Mouse (Mus musculus): Measurements from ENCODE around the gene Tead3. TPM values are rescaled to one million over a fixed set of nuclear protein-coding genes. Genes with fewer than 3 reads are reported as not detected.
"Not testable (repeated sequence)": the region's sequence is repeated elsewhere in the genome, so short reads cannot be mapped to it uniquely, and the experiment has no call there.

The Tead3 gene
- total RNA-seq, 2 experiments from 2014 or later, result 10.0 to 10.1 TPM

DNA sequence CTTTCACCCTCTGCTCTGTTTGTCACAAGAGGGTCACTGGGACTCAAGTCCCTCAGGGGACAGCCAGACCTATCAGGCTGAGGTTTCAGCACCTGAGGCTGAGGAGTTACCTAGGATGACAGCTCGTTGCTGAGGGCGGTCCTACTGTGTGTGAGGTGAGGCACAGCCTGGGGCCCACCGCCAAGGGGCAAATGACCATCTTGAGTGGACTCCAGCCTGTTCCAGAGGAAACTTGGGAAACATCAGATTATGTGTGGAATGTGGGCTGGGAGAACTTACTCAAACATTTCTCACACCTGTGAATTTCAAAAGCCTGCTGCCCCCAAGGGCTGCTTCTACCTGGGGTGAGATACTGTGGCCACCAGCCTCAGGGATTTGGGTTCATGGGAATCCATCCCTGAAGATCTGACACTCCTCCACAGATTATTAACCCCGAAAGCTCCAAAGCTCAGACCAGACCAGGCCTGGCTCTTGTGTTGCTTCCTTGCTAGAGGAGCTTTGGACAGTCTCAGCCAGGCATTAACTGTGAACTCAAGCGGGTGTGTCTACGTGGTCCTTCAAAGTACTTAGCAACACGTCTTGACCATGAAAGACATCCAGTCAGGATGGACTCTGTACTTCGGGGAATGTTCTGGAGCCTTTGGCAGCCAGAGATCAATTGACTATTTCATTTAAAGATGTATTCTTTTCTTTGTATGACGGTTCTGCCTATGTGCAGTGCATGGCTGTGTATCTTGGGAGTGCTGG lies 10.1 kb upstream of the Tead3 start:
- DNase-seq, result no peak

- DNase-seq, result not testable (repeated sequence)
Observed at GRCm38 (mm10) chr17:28358576-28359261, 8.1 kb upstream of the Tead3 start.

DNA sequence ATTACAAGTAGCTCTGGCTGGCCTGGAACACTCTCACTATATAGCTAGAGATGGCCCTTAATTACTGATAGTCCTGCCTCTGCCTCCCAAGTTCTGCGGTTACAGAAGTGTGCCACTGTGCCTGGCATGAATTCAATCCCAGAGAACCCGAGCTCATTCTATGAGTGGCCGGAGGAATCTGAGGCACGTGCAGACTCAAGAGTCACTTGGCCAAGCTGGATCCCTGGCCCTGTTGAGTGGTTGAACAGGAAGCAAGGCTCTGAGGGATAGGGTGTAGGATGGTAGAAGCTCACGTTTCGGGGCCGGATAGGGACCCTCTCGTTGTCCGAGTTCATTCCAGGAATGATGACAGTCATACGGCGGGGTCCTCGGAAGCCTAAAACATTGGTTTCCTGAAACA lies 5.3 kb upstream of the Tead3 start:
- DNase-seq, result no peak

- no peak for DNase-seq
Observed at GRCm38 (mm10) chr17:28352018-28352417, 1.4 kb upstream of the Tead3 start.

- no peak for DNase-seq
Observed at GRCm38 (mm10) chr17:28351353-28351890, 805 bp upstream of the Tead3 start.

DNA sequence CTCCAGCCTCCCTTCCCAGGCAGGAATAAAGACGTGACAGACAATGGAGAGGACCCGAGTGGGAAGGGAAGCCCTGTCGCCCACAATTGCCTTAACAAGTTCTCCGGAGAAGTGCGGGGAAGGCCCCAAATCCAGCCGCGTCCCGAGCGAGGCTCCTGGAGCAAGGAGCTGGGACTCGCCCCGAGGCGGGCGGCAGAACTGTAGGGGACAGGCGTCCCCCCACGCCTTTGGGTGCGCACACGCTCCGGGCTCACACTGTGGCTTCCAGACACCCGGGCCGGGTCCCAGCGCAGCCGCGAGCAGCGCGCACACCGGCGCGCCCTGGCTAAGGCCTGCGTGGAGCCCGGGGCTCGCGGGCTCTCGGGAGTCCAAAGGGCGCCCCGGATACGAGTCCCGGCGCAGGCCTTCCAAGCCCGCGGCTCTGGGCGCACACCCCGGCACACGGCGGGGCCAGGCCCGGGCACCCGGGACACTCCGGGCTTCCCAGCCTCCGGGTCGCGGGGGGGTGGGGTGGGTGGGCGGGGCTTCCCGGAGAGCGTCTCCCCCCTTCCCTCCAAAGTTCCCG lies 634 bp downstream of the Tead3 start:
- DNase-seq, result peak; percentile 66 to 73

DNA sequence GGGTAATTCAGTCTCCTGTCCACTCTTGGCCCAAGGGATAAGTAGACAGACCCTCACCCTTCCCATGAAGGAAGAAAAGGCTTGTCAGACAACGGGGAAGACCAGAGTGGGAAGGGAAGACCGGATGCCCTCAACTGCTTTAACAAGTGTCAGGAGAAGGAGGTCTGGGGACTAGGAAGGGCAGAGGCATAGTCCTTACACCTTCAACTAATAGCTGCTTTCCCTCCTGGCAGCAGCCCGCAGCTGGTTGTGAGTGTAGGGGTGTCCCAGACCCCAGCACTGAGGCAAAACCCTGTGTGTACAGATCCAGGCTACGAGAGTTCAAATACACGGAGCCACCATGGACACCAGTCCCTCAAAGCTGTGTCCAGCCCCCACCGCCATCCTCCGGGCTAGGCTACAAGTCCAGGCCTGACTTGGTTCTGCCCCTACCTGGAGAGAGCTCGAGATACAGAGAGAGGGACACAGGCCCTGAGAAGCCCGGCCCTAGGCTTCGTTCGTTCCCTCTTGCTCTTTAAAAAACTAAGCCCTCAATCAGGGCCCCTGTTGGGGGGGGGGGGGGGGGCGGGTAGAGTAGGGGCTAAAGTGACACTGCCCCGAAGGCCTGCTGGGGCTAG lies 1.2 kb downstream of the Tead3 start:
- no peak for DNase-seq

- DNase-seq, result no peak
Observed at GRCm38 (mm10) chr17:28348211-28348610, 2.4 kb downstream of the Tead3 start.

DNA sequence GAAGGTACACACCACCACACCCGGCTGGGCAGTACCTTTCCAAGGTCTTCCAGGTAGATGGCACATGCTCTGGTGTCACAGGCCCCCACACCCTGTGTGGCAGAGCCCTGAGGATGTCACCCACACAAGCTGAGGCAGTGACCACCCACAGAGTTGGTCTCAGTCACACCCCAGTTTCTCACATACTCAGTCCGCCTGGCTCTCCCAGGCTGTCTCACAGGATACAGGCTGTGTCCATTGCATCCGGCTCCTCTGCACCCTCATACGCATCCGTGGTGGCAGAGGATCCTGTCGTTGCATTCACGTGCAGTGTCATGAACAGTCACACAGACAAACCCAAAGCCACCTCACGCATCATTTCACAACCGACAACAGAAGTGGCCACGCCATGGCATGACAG lies 3.3 kb downstream of the Tead3 start:
- no peak for DNase-seq

DNA sequence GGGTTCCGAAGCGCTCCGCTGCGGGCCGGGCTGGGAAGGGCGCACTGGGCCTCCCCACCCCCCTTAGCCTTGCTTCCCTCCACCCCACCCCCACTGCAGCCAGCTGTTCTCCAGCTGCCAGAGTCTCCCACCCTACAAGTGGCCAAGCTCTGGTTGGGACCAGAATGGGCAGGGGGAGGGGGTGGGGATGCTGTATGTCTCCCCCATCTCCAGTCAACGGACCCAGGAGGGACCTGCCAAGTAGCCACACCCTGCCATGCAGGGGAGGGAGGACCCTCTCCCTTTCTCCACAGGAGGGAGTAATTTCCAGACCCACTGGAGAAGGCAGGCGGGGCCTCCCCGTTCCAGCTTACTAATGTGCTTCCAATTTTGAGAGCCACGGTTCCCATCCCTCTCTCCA lies 4.7 kb downstream of the Tead3 start:
- DNase-seq, result no peak

DNA sequence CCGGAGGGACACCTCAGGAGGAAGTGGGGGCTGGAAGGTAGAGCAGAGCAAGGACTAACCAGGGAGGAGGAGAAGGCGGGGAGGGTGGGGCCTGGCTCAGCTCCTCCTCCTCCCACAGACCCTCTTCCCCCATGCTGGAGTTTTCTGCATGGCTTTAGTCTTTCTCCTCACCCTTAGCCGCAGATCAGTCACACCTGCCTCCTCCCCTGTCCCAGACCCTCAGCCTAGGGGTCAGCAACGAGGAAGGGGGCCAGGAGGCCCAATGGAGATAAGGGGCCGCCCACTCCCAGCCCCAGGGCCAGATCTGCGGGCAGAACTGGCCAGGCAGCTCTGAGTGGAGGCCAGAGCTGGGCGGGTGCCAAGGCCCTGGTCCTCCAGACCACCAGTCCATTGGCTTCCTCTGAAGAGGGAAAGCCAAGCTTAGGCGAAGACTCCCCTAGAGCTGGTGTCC lies 5.3 kb downstream of the Tead3 start:
- DNase-seq, result no peak

DNA sequence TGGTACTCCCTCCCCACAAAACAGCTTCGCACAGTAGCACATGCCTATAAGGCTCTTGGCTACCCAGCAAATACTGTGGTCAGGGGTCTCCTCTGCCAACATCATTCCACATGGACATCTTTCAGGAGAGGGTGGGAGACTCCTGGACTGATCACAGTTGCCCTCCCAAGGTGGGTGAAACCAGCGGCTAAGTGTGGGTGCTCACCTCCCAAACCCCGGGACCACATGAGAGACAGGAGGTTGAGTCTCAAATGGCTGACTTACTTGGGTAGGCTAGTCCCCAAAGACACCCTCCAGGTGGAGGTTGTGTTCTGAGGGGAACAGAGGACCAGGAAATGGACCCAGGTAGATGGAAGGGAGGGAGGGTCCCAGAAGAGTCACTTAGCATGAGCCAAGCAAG lies 5.9 kb downstream of the Tead3 start:
- DNase-seq, result no peak

- no peak for DNase-seq
Observed at GRCm38 (mm10) chr17:28344050-28344607, 6.5 kb downstream of the Tead3 start.

DNA sequence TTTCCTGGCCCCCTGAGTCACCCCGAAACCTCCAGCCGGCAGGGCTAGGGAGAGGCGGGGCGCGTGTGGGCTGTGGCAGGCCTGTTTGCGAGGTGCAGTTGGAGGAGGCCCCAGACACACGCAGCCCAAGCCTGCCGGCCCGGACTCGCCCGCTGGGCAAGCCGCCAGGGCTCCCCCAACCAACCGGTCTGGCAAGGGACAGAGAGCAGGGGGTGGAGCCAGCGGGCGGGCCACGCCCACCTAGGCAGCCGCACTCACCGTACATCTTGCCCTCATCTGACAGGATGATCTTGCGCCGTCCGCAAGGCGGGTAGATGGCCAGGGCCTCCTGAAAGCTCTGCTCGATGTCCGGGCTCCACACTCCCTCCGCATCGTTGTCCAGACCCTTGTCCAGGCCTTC lies 9.5 kb downstream of the Tead3 start:
- DNase-seq, result peak; percentile 78 to 87

DNA sequence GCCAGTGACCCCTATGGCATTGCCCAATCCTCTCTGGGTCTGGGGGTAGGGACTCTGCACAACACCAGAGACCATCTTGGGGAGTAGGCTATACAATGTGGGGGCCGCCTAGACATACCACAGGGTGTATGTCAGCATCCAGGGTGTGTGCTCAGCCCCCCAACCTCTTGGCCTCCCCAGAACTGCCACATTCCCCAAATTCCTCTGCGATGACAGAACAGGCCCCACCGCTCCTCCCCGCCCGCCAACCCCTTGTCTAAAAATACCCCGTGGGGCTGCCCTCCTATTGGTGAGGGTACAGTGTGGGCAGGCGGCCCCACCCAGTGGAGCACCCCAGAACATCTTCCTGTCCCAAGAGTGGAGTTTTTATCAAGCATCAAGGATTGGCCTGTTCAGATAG lies 10.0 kb downstream of the Tead3 start:
- DNase-seq, result no peak

GRCm38 (mm10) chr17:28337547-28337946 lies 13.1 kb downstream of the Tead3 start:
- no peak for DNase-seq

DNA sequence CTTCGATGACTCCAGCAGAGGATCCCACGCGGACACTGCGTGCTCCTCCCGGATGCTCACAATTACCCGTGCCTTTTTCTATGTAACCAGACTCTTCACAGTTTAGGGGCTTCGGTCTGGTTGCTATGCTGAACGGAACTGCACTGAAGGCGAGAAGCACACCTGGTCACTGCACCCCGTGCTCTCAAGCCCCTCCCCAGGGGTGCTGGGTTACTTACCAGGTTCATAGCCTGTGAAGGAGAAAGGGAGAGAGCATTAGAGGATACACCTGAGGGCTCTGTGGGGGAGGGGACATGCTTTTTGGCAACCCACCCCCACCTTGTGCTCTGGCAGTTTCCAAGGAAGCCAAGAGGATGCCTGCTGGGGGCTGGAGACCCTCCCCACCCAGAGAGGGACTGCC lies 15.3 kb downstream of the Tead3 start:
- DNase-seq, result no peak

DNA sequence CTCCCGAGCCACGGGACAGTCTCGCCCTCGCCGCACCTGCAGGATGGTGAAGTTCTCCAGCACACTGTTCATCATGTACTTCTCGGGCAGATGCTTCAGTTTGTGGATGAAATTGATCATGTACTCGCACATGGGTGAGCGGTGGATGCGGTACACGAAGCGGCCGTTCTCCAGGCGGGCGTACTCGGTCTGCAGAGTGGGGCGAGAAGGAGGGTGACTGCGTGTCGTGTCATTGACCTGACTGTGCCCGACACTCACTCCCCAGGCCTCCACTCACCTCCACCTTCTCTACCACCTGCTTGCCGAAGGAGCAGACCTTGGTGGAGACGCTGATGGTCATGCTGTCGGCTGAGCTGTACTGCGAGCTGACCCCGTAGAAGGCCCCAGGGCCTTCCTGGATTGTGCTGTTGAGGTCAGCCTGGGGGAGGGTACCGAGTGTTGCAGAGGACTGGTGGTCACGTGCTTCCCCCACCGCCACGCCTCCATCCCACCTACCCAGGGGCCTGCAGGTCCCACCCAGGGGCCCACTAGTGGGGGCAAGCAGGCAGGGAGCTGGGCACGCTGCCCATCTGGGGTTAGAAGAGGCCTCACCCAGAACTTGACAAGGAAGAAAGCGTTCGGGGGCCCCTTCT lies 17.6 kb downstream of the Tead3 start:
- DNase-seq, result no peak

DNA sequence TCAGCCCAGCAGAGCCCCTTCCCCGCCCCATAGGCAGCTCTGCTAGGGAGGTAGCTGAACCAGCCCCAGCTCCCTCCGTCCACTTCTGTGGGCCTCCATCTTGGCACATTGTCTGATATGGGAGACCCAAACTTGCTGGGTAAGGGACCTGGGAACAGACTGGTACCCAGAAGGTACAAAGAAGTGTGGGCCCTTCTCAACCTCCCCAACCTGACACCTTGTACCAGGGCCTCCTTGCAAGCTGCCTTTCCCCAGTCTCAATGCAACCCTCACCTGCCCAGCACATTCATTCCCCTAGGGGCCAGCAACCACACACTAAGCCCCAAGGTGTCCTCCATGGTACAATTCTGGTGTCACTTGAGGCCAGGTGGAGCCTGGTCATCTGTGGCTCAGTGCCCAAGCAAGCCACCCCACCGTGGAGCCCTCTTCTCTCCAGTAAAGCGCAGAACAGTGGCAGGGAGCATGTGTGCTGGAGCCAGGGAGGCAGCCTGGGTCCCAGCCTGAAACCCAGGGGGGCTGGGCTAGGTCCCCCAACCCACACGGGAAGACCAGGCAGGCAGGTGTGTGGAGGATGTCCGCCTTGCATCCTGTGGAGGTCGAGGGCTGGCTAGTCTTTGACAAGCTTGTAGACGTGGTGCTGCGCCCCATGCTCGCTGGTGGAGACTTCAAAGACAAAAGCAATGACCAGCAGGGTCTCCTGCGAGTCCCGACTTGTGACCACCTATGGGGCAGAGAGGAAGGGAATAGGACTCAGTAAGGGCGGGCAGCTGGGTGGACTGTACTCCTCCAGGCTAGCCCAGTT lies 18.3 kb downstream of the Tead3 start:
- DNase-seq, result no peak

DNA sequence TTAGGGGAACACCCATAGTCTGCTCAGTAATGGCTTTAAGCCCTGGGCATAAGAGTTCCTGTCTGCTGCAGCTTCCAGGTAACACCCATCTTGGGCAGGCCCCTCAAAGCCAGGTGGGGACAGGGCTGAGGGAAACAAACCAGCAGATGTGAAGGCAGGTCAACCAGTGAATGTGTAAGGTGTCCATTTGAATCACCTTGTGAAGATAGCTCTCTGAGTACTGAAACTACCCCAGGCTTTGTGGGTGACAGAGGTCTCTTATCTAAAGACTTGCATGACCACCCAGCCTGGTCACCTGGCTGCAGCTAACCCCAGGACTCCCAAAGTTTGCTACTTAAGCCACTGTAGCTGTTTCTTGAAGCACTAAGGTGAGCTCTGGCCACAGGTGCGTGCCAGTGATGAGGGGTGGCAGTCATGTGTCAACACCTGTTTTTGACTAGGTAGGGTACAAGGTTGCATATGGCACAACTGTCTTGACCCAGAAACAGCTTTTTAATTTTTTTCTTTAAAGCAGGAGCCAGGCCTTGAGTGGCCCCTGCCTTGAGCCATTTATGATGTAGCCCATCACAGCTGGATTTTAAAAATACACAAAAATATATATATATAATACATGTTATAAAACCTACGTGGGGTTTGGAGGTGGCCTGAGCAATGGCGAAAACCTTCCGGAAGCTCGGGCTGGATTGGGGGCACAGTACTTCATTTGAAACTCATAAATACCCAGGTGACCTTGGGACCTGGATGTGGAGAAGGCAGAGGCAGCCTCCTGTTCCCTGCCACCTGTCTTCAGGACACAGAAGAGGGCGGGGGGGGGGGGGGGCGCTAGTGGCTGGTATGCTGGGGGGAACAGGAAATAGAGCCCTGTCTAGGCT lies 19.1 kb downstream of the Tead3 start:
- DNase-seq, result no peak

Data from adrenal gland, postnatal 36 days (tissue).